Mouse (Mus musculus): ENCODE measurements around the gene Traf4. TPM values are rescaled to one million over a fixed set of nuclear protein-coding genes. Genes with fewer than 3 reads are reported as not detected.

The Traf4 gene
- polyA plus RNA-seq, 1 experiment from 2014 or later = 128 TPM

GRCm38 (mm10) chr11:78179438-78179999, 14.1 kb upstream of the Traf4 start:
- peak overlapping the region; percentile 79 for H3K9ac ChIP-seq

GRCm38 (mm10) chr11:78178859-78179437, 13.6 kb upstream of the Traf4 start:
- peak; percentile 10; the same call in 1 of the 2 replicates for ATAC-seq (ENCODE audit: low read depth)
- peak overlapping the region; percentile 79 for H3K9ac ChIP-seq
- peak overlapping the region; percentile 52 for H3K4me3 ChIP-seq
- H3K27ac ChIP-seq (replicated peaks) = peak overlapping the region; percentile 87
- H3K27me3 ChIP-seq = no peaks in the 10 kb centered on the region
- peaks cover 28% of the 10 kb centered on the region for H3K36me3 ChIP-seq
- H3K4me1 ChIP-seq (replicated peaks) = peaks cover 66% of the 10 kb centered on the region
- no peaks in the 10 kb centered on the region for H3K9me3 ChIP-seq
- peak overlapping the region; percentile 78 for H3K4me2 ChIP-seq
- 2% methylated on average over 29 of the region's 29 CpGs for WGBS

More at GRCm38 (mm10) chr11:78179438-78179999, 14.1 kb upstream of the Traf4 start:
- no peaks in the 10 kb centered on the region for H3K27me3 ChIP-seq
- peaks cover 70% of the 10 kb centered on the region for H3K4me1 ChIP-seq (replicated peaks)
- peaks cover 28% of the 10 kb centered on the region for H3K36me3 ChIP-seq
- ATAC-seq (ENCODE audit: low read depth) = no peak
- no peaks in the 10 kb centered on the region for H3K9me3 ChIP-seq
- H3K27ac ChIP-seq (replicated peaks) = peak overlapping the region; percentile 87
- H3K4me3 ChIP-seq = peak overlapping the region; percentile 52
- H3K4me2 ChIP-seq = peak overlapping the region; percentile 78
- 28% methylated on average over 8 of the region's 8 CpGs for WGBS

GRCm38 (mm10) chr11:78177903-78178858, 12.8 kb upstream of the Traf4 start:
- WGBS = under 1% methylated on average over 68 of the region's 84 CpGs
- no peaks in the 10 kb centered on the region for H3K27me3 ChIP-seq
- H3K9me3 ChIP-seq = no peaks in the 10 kb centered on the region
- peak overlapping the region; percentile 87 for H3K27ac ChIP-seq (replicated peaks)
- ATAC-seq (ENCODE audit: low read depth) = peak; percentile 91
- H3K4me2 ChIP-seq = peak overlapping the region; percentile 78
- peaks cover 28% of the 10 kb centered on the region for H3K36me3 ChIP-seq
- peaks cover 64% of the 10 kb centered on the region for H3K4me1 ChIP-seq (replicated peaks)
- H3K4me3 ChIP-seq = peak overlapping the region; percentile 52
- H3K9ac ChIP-seq = peak overlapping the region; percentile 79

- Histone ChIP-seq H3K4me2 (peak overlapping the region; percentile 78), H3K9me3 (no peaks in the 10 kb centered on the region), H3K9ac (peak overlapping the region; percentile 79), H3K4me3 (peak overlapping the region; percentile 52), H3K27me3 (no peaks in the 10 kb centered on the region), H3K4me1 (replicated peaks) (peaks cover 62% of the 10 kb centered on the region), H3K27ac (replicated peaks) (peak overlapping the region; percentile 87), H3K36me3 (peaks cover 28% of the 10 kb centered on the region)
- ATAC-seq (ENCODE audit: low read depth) = no peak
- WGBS = under 1% methylated on average over 10 of the region's 10 CpGs
These were observed 12.0 kb upstream of the Traf4 start for GRCm38 (mm10) chr11:78177437-78177836.

- WGBS = 1% methylated on average over 23 of the region's 23 CpGs
- no peak for ATAC-seq (ENCODE audit: low read depth)
- Histone ChIP-seq H3K27me3 (no peaks in the 10 kb centered on the region), H3K9me3 (no peaks in the 10 kb centered on the region), H3K36me3 (peaks cover 27% of the 10 kb centered on the region), H3K4me3 (peak overlapping the region; percentile 52), H3K27ac (replicated peaks) (peak overlapping the region; percentile 50), H3K4me2 (peak overlapping the region; percentile 78), H3K4me1 (replicated peaks) (peaks cover 57% of the 10 kb centered on the region), H3K9ac (peak overlapping the region; percentile 79)
These were observed 11.5 kb upstream of the Traf4 start for GRCm38 (mm10) chr11:78176905-78177331.

- ATAC-seq (ENCODE audit: low read depth) = peak; percentile 37
- H3K27ac ChIP-seq (replicated peaks) = peak within 1 kb of the TSS; percentile 87
- H3K4me3 ChIP-seq = peak within 1 kb of the TSS; percentile 52
- peak within 1 kb of the TSS; percentile 78 for H3K4me2 ChIP-seq
- H3K36me3 ChIP-seq = peaks cover 22% of the 10 kb centered on the region
- peak within 1 kb of the TSS; percentile 79 for H3K9ac ChIP-seq
- WGBS = under 1% methylated on average over 32 of the region's 32 CpGs
- peaks cover 52% of the 10 kb centered on the region for H3K4me1 ChIP-seq (replicated peaks)
- H3K27me3 ChIP-seq = no peaks in the 10 kb centered on the region
- H3K9me3 ChIP-seq = no peaks in the 10 kb centered on the region
These were observed 11.0 kb upstream of the Traf4 start, which contains the start of the genes Nek8 and Tlcd1 for GRCm38 (mm10) chr11:78176402-78176862. Gene Nek8, minus strand, starts transcription at chr11:78176675. Gene Tlcd1, plus strand, starts transcription at chr11:78176711.

- H3K4me2 ChIP-seq = peak overlapping the region; percentile 78
- peak overlapping the region; percentile 52 for H3K4me3 ChIP-seq
- H3K9ac ChIP-seq = peak overlapping the region; percentile 79; the same call in 1 of the 2 replicates
- H3K27ac ChIP-seq (replicated peaks) = peak overlapping the region; percentile 50
- peaks cover 17% of the 10 kb centered on the region for H3K36me3 ChIP-seq
- H3K4me1 ChIP-seq (replicated peaks) = peaks cover 47% of the 10 kb centered on the region
- H3K9me3 ChIP-seq = no peaks in the 10 kb centered on the region
- WGBS = 5% methylated on average over 9 of the region's 10 CpGs
- no peak for ATAC-seq (ENCODE audit: low read depth)
- no peaks in the 10 kb centered on the region for H3K27me3 ChIP-seq
These were observed 10.5 kb upstream of the Traf4 start for GRCm38 (mm10) chr11:78175771-78176401.

- Histone ChIP-seq H3K4me2 (no peak overlapping the region), H3K4me3 (no peak overlapping the region), H3K4me1 (replicated peaks) (peaks cover 33% of the 10 kb centered on the region), H3K27me3 (no peaks in the 10 kb centered on the region), H3K27ac (replicated peaks) (no peak overlapping the region), H3K9me3 (no peaks in the 10 kb centered on the region), H3K9ac (no peak overlapping the region), H3K36me3 (peaks cover 3% of the 10 kb centered on the region)
- WGBS = 92% methylated on average over 3 of the region's 3 CpGs
- ATAC-seq (ENCODE audit: low read depth) = no peak
These were observed 9.1 kb upstream of the Traf4 start for GRCm38 (mm10) chr11:78174506-78174905.

GRCm38 (mm10) chr11:78172748-78173383, 7.5 kb upstream of the Traf4 start:
- H3K27ac ChIP-seq (replicated peaks) = no peak overlapping the region
- no peak for ATAC-seq (ENCODE audit: low read depth)
- no peak overlapping the region for H3K4me3 ChIP-seq
- H3K27me3 ChIP-seq = no peaks in the 10 kb centered on the region
- WGBS = 87% methylated on average over 19 of the region's 19 CpGs
- H3K9ac ChIP-seq = no peak overlapping the region
- H3K9me3 ChIP-seq = no peaks in the 10 kb centered on the region
- no peak overlapping the region for H3K4me2 ChIP-seq
- no peaks in the 10 kb centered on the region for H3K36me3 ChIP-seq
- H3K4me1 ChIP-seq (replicated peaks) = peaks cover 18% of the 10 kb centered on the region

- Histone ChIP-seq H3K4me2 (no peak overlapping the region), H3K9me3 (no peaks in the 10 kb centered on the region), H3K36me3 (no peaks in the 10 kb centered on the region), H3K4me1 (replicated peaks) (peaks cover 13% of the 10 kb centered on the region), H3K27me3 (no peaks in the 10 kb centered on the region), H3K9ac (no peak overlapping the region), H3K4me3 (no peak overlapping the region), H3K27ac (replicated peaks) (no peak overlapping the region)
- WGBS = 81% methylated on average over 16 of the region's 16 CpGs
- ATAC-seq (ENCODE audit: low read depth) = no peak
These were observed 6.8 kb upstream of the Traf4 start for GRCm38 (mm10) chr11:78172034-78172747.

GRCm38 (mm10) chr11:78171328-78171727, 5.9 kb upstream of the Traf4 start:
- 72% methylated on average over 4 of the region's 4 CpGs for WGBS
- H3K9ac ChIP-seq = no peak overlapping the region
- no peaks in the 10 kb centered on the region for H3K27me3 ChIP-seq
- ATAC-seq (ENCODE audit: low read depth) = no peak
- H3K4me1 ChIP-seq (replicated peaks) = peaks cover 6% of the 10 kb centered on the region
- H3K4me2 ChIP-seq = no peak overlapping the region
- no peaks in the 10 kb centered on the region for H3K36me3 ChIP-seq
- H3K9me3 ChIP-seq = no peaks in the 10 kb centered on the region
- no peak overlapping the region for H3K27ac ChIP-seq (replicated peaks)
- H3K4me3 ChIP-seq = no peak overlapping the region
